Mouse (Mus musculus) telencephalon, adult 2 months (tissue): ENCODE measurements around the gene Zpr1.
A peak's percentile ranks its signal among the peaks of the same experiment; 100 is the strongest.
"Not testable (repeated sequence)": the region's sequence is repeated elsewhere in the genome, so short reads cannot be mapped to it uniquely, and the experiment has no call there.

Experiments used
- DNase-seq: peaks from one replicate; pipeline ENCODE4 v3.0.0-alpha.2; 2011; ENCODE audit warnings: low read depth, low spot score

Gene Zpr1

GRCm38 (mm10) chr9:46259111-46259510 is 13.8 kb upstream of the Zpr1 start:
- DNase-seq = no peak

GRCm38 (mm10) chr9:46261131-46261530 is 11.7 kb upstream of the Zpr1 start:
- no peak for DNase-seq

GRCm38 (mm10) chr9:46268343-46268873 is 4.5 kb upstream of the Zpr1 start, which contains the start of gene Apoa5:
Apoa5 (plus strand) TSS chr9:46268633.
- DNase-seq = no peak

- DNase-seq = no peak
Measured at GRCm38 (mm10) chr9:46269125-46269524, 3.7 kb upstream of the Zpr1 start.

- no peak for DNase-seq
Measured at GRCm38 (mm10) chr9:46270782-46271181, 2.1 kb upstream of the Zpr1 start.

- no peak for DNase-seq
Measured at GRCm38 (mm10) chr9:46272070-46272469, 794 bp upstream of the Zpr1 start.

GRCm38 (mm10) chr9:46274494-46274893 is 1.6 kb downstream of the Zpr1 start:
- DNase-seq = no peak

GRCm38 (mm10) chr9:46282631-46283436 is 10.0 kb downstream of the Zpr1 start, which contains the start of gene Bud13:
Bud13 (plus strand) TSS chr9:46283008.
- DNase-seq = peak; percentile 84

- DNase-seq = no peak
Measured at GRCm38 (mm10) chr9:46298381-46298780, 25.5 kb downstream of the Zpr1 start.

GRCm38 (mm10) chr9:46302142-46302541 is 29.3 kb downstream of the Zpr1 start:
- no peak for DNase-seq

GRCm38 (mm10) chr9:46309121-46309520 is 36.3 kb downstream of the Zpr1 start:
- DNase-seq = no peak

- no peak for DNase-seq
Measured at GRCm38 (mm10) chr9:46314507-46314906, 41.6 kb downstream of the Zpr1 start.

GRCm38 (mm10) chr9:46314921-46315320 is 42.1 kb downstream of the Zpr1 start:
- DNase-seq = no peak

- no peak for DNase-seq
Measured at GRCm38 (mm10) chr9:46315807-46316365, 43.0 kb downstream of the Zpr1 start.

- DNase-seq = no peak
Measured at GRCm38 (mm10) chr9:46316388-46316787, 43.5 kb downstream of the Zpr1 start.

- DNase-seq = no peak
Measured at GRCm38 (mm10) chr9:46316909-46317308, 44.0 kb downstream of the Zpr1 start.

- no peak for DNase-seq
Measured at GRCm38 (mm10) chr9:46317957-46318356, 45.1 kb downstream of the Zpr1 start.

- not testable (repeated sequence) for DNase-seq
Measured at GRCm38 (mm10) chr9:46319886-46320285, 47.0 kb downstream of the Zpr1 start, which contains the start of gene 4931429L15Rik. 4931429L15Rik (minus strand) TSS chr9:46319986.

- DNase-seq = no peak
Measured at GRCm38 (mm10) chr9:46320461-46320860, 47.6 kb downstream of the Zpr1 start.

- DNase-seq = no peak
Measured at GRCm38 (mm10) chr9:46326694-46327405, 54.0 kb downstream of the Zpr1 start.

- no peak for DNase-seq
Measured at GRCm38 (mm10) chr9:46327706-46328571, 55.1 kb downstream of the Zpr1 start.
